Mouse (Mus musculus) cerebellum, adult (tissue): ENCODE results near the gene Cdk4.
"Not testable (repeated sequence)": the region's sequence is repeated elsewhere in the genome, so short reads cannot be mapped to it uniquely, and the experiment has no call there.

Experiments used
- ATAC-seq: cut with Nextera tagmentation; 2 replicates; pipeline ENCODE4 v1.9.2; 2017; ENCODE audit warnings: mild to moderate bottlenecking, moderate library complexity, mixed read lengths; ENCODE audit not compliant: insufficient number of reproducible peaks, low FRiP score, low TSS enrichment

Gene Cdk4

GRCm38 (mm10) chr10:127072270-127072669, 8.9 kb downstream of the Cdk4 start:
- ATAC-seq: not testable (repeated sequence)

GRCm38 (mm10) chr10:127072969-127073368, 9.6 kb downstream of the Cdk4 start:
- not testable (repeated sequence) for ATAC-seq

GRCm38 (mm10) chr10:127073981-127074380, 10.6 kb downstream of the Cdk4 start:
- no peak for ATAC-seq

GRCm38 (mm10) chr10:127075080-127075479, 11.7 kb downstream of the Cdk4 start, which contains the start of gene Agap2:
Agap2 (plus strand) TSS chr10:127075284.
- ATAC-seq: no peak

GRCm38 (mm10) chr10:127075651-127076050, 12.3 kb downstream of the Cdk4 start:
- ATAC-seq: no peak

- ATAC-seq: no peak
These were observed 12.7 kb downstream of the Cdk4 start for GRCm38 (mm10) chr10:127076082-127076481.

GRCm38 (mm10) chr10:127077515-127077914, 14.2 kb downstream of the Cdk4 start:
- ATAC-seq: no peak

- ATAC-seq: no peak
These were observed 14.8 kb downstream of the Cdk4 start for GRCm38 (mm10) chr10:127078001-127078676.

- ATAC-seq: no peak
These were observed 15.6 kb downstream of the Cdk4 start for GRCm38 (mm10) chr10:127078677-127079575.

- ATAC-seq: no peak
These were observed 16.5 kb downstream of the Cdk4 start for GRCm38 (mm10) chr10:127079665-127080391.

- ATAC-seq: 0 out of 2 replicates have a peak, but pooled peaks have one; percentile 7
These were observed 17.8 kb downstream of the Cdk4 start for GRCm38 (mm10) chr10:127080901-127081780.

GRCm38 (mm10) chr10:127081996-127082620, 18.8 kb downstream of the Cdk4 start:
- no peak for ATAC-seq

- ATAC-seq: no peak
These were observed 20.1 kb downstream of the Cdk4 start for GRCm38 (mm10) chr10:127083292-127083914.

GRCm38 (mm10) chr10:127083915-127084306, 20.6 kb downstream of the Cdk4 start:
- no peak for ATAC-seq

- ATAC-seq: no peak
These were observed 21.7 kb downstream of the Cdk4 start for GRCm38 (mm10) chr10:127085052-127085451.

GRCm38 (mm10) chr10:127085633-127086032, 22.3 kb downstream of the Cdk4 start:
- no peak for ATAC-seq

GRCm38 (mm10) chr10:127090560-127091411, 27.5 kb downstream of the Cdk4 start:
- ATAC-seq: no peak
